Mouse (Mus musculus): Measurements from ENCODE around the gene Actr2. TPM values are rescaled to one million over a fixed set of nuclear protein-coding genes. Genes with fewer than 3 reads are reported as not detected.
"Not testable (repeated sequence)": the region's sequence is repeated elsewhere in the genome, so short reads cannot be mapped to it uniquely, and the experiment has no call there.

The Actr2 gene
- total RNA-seq, 2 experiments from 2014 or later, result 102 to 107 TPM

- DNase-seq, result peak; percentile 32
Observed at GRCm38 (mm10) chr11:20116701-20117100, 4.0 kb upstream of the Actr2 start.

- no peak for DNase-seq
Observed at GRCm38 (mm10) chr11:20116030-20116551, 3.4 kb upstream of the Actr2 start.

GRCm38 (mm10) chr11:20112006-20112740 is 540 bp downstream of the Actr2 start:
- DNase-seq, result peak; percentile 85

- no peak for DNase-seq
Observed at GRCm38 (mm10) chr11:20108151-20108550, 4.6 kb downstream of the Actr2 start.

GRCm38 (mm10) chr11:20107683-20108082 is 5.0 kb downstream of the Actr2 start:
- DNase-seq, result no peak

GRCm38 (mm10) chr11:20106946-20107345 is 5.8 kb downstream of the Actr2 start:
- DNase-seq, result no peak

GRCm38 (mm10) chr11:20103949-20104348 is 8.8 kb downstream of the Actr2 start:
- DNase-seq, result no peak

GRCm38 (mm10) chr11:20086306-20086705 is 26.4 kb downstream of the Actr2 start:
- DNase-seq, result no peak

GRCm38 (mm10) chr11:20085635-20086034 is 27.1 kb downstream of the Actr2 start:
- DNase-seq, result no peak

GRCm38 (mm10) chr11:20075415-20075814 is 37.3 kb downstream of the Actr2 start:
- DNase-seq, result no peak

- no peak for DNase-seq
Observed at GRCm38 (mm10) chr11:20072826-20073225, 39.9 kb downstream of the Actr2 start.

- peak; percentile 17 for DNase-seq
Observed at GRCm38 (mm10) chr11:20072174-20072573, 40.5 kb downstream of the Actr2 start.

GRCm38 (mm10) chr11:20068346-20069004 is 44.2 kb downstream of the Actr2 start:
- no peak for DNase-seq

- no peak for DNase-seq
Observed at GRCm38 (mm10) chr11:20067521-20067920, 45.2 kb downstream of the Actr2 start.

- peak; percentile 70 for DNase-seq
Observed at GRCm38 (mm10) chr11:20066106-20066505, 46.6 kb downstream of the Actr2 start.

GRCm38 (mm10) chr11:20064926-20065325 is 47.8 kb downstream of the Actr2 start:
- DNase-seq, result no peak

GRCm38 (mm10) chr11:20064086-20064485 is 48.6 kb downstream of the Actr2 start:
- DNase-seq, result not testable (repeated sequence)

GRCm38 (mm10) chr11:20062801-20063200 is 49.9 kb downstream of the Actr2 start:
- peak; percentile 22 for DNase-seq

GRCm38 (mm10) chr11:20059736-20060135 is 53.0 kb downstream of the Actr2 start:
- DNase-seq, result no peak

- no peak for DNase-seq
Observed at GRCm38 (mm10) chr11:20057429-20057828, 55.3 kb downstream of the Actr2 start.

GRCm38 (mm10) chr11:20056168-20056567 is 56.5 kb downstream of the Actr2 start:
- no peak for DNase-seq

GRCm38 (mm10) chr11:20054617-20055016 is 58.1 kb downstream of the Actr2 start:
- DNase-seq, result no peak

GRCm38 (mm10) chr11:20053951-20054350 is 58.8 kb downstream of the Actr2 start:
- DNase-seq, result no peak
